Comparison of ENCODE assay signal across 8 mouse cellular contexts in genomic region chr6:72366844-72367443, GRCm38 (mm10). TPM values are rescaled to one million over a fixed set of nuclear protein-coding genes. Genes with fewer than 3 reads are reported as not detected.
DNase-seq lines count a peak whose midpoint lies in the region; ATAC-seq and TF ChIP-seq lines count a peak whose summit lies in the region.

Gene Rnf181, minus strand, starts transcription at chr6:72366956.

- H3K36me3 ChIP-seq in forebrain, postnatal 0 days (ENCODE audit: insufficient read depth) = no peaks in the 10 kb centered on the region
- H3K36me3 ChIP-seq in hindbrain, embryonic 15.5 days = no peaks in the 10 kb centered on the region
- H3K36me3 ChIP-seq in liver, postnatal 0 days (replicated peaks; ENCODE audit: insufficient read depth, low read length) = peaks cover 12% of the 10 kb centered on the region

- no peak for DNase-seq in adrenal gland, adult 18-20 months (ENCODE audit: low spot score in 2 of 2)
- no peak for DNase-seq in adrenal gland, adult (ENCODE audit: inconsistent age in 2 of 2, low spot score in 1 of 2)
- no peak for DNase-seq in forebrain, postnatal 0 days
- DNase-seq in liver, postnatal 0 days = no peak
- no peak for DNase-seq in cerebellum, adult 11 months
- DNase-seq in Muller cell, postnatal 12 days (ENCODE audit: inconsistent ontology term) = no peak

- no peaks in the 10 kb centered on the region for H3K9me3 ChIP-seq in forebrain, postnatal 0 days (ENCODE audit: low read length)
- no peaks in the 10 kb centered on the region for H3K9me3 ChIP-seq in hindbrain, embryonic 15.5 days
- no peaks in the 10 kb centered on the region for H3K9me3 ChIP-seq in liver, postnatal 0 days (ENCODE audit: low read length)

- H3K9ac ChIP-seq in forebrain, postnatal 0 days = no peak within 1 kb of the TSS
- H3K9ac ChIP-seq in hindbrain, embryonic 15.5 days = no peak within 1 kb of the TSS
- no peak within 1 kb of the TSS for H3K9ac ChIP-seq in liver, postnatal 0 days (replicated peaks)

- WGBS in forebrain, postnatal 0 days = 73% methylated on average over 4 of the region's 4 CpGs
- 74% methylated on average over 4 of the region's 4 CpGs for WGBS in hindbrain, embryonic 15.5 days
- 78% methylated on average over 4 of the region's 4 CpGs for WGBS in liver, postnatal 0 days (ENCODE audit: insufficient replicate concordance)

- H3K4me3 ChIP-seq in forebrain, postnatal 0 days (ENCODE audit: low read depth, low read length) = no peak within 1 kb of the TSS
- H3K4me3 ChIP-seq in hindbrain, embryonic 15.5 days = no peak within 1 kb of the TSS
- no peak within 1 kb of the TSS for H3K4me3 ChIP-seq in liver, postnatal 0 days (ENCODE audit: low read depth, low read length)

- ATAC-seq in activated CD4-positive, CD25-positive, alpha-beta regulatory T cell, adult 4 months = no peak
- no peak for ATAC-seq in forebrain, postnatal 0 days
- ATAC-seq in hindbrain, embryonic 15.5 days (ENCODE audit: low FRiP score, low read depth) = no peak
- ATAC-seq in liver, postnatal 0 days = no peak

- H3K4me1 ChIP-seq in forebrain, postnatal 0 days (ENCODE audit: insufficient read depth) = no peaks in the 10 kb centered on the region
- H3K4me1 ChIP-seq in hindbrain, embryonic 15.5 days (replicated peaks) = peaks cover 7% of the 10 kb centered on the region
- peaks cover 20% of the 10 kb centered on the region for H3K4me1 ChIP-seq in liver, postnatal 0 days (ENCODE audit: insufficient read depth)

- TF ChIP-seq EP300 in liver, postnatal 0 days (IDR thresholded peaks at IDR 0.05; ENCODE audit: low read depth) = no peak

- no peak within 1 kb of the TSS for H3K27ac ChIP-seq in forebrain, postnatal 0 days (ENCODE audit: low read depth, low read length)
- H3K27ac ChIP-seq in hindbrain, embryonic 15.5 days (replicated peaks) = no peak within 1 kb of the TSS
- no peak within 1 kb of the TSS for H3K27ac ChIP-seq in liver, postnatal 0 days (ENCODE audit: low read depth)

- TF ChIP-seq CTCF in forebrain, postnatal 0 days (IDR thresholded peaks at IDR 0.05; ENCODE audit: low read depth) = no peak
- no peak for TF ChIP-seq CTCF in liver, postnatal 0 days (IDR thresholded peaks at IDR 0.05; ENCODE audit: low read depth)

- H3K27me3 ChIP-seq in forebrain, postnatal 0 days (ENCODE audit: insufficient read depth, low read length) = no peaks in the 10 kb centered on the region
- H3K27me3 ChIP-seq in hindbrain, embryonic 15.5 days = 0 out of 2 replicates have a peak, but pooled peaks cover 2% of the 10 kb centered on the region
- no peaks in the 10 kb centered on the region for H3K27me3 ChIP-seq in liver, postnatal 0 days (ENCODE audit: insufficient read depth, low read length)

- no peak within 1 kb of the TSS for H3K4me2 ChIP-seq in forebrain, postnatal 0 days (ENCODE audit: low read depth)
- no peak within 1 kb of the TSS for H3K4me2 ChIP-seq in hindbrain, embryonic 15.5 days
- H3K4me2 ChIP-seq in liver, postnatal 0 days (ENCODE audit: low read depth, low read length) = no peak within 1 kb of the TSS

RNA-seq across cellular contexts. Expression of gene Rnf181, which starts in this region (rescaled TPM):
- total RNA-seq in adrenal gland, adult 18-20 months (2021) = 100 to 1,000 TPM; 187 to 460 TPM
- 100 to 1,000 TPM; 110 TPM for polyA plus RNA-seq in activated CD4-positive, CD25-positive, alpha-beta regulatory T cell, adult 4 months (2017; shearing (Covaris generic))
- total RNA-seq in forebrain, postnatal 0 days (2014; rRNA removed) = 66.9 and 76.3 TPM in 2 replicates
- 117 and 124 TPM in 2 replicates for polyA plus RNA-seq in forebrain, postnatal 0 days (2015; fragmentation: Nextera tagmentation; extraction: Ambion mirVana)
- polyA plus RNA-seq in hindbrain, embryonic 15.5 days (2015; fragmentation: Nextera tagmentation; extraction: Ambion mirVana) = 128 and 135 TPM in 2 replicates
- 61.0 and 63.2 TPM in 2 replicates for polyA plus RNA-seq in liver, postnatal 0 days (2015; fragmentation: Nextera tagmentation; extraction: Ambion mirVana)
